Mouse (Mus musculus): ENCODE measurements around the gene Fbrsl1.

Gene Fbrsl1

GRCm38 (mm10) chr5:110363822-110364545 lies 84.3 kb downstream of the Fbrsl1 start:
- DNase-seq (ENCODE audit: low read depth in 1 of 2, low spot score in 2 of 2) = no peak

- peak in 1 of 2 experiments; percentile 15 for DNase-seq (ENCODE audit: low read depth in 1 of 2, low spot score in 2 of 2)
Measured at GRCm38 (mm10) chr5:110363179-110363821, 85.0 kb downstream of the Fbrsl1 start.

DNA sequence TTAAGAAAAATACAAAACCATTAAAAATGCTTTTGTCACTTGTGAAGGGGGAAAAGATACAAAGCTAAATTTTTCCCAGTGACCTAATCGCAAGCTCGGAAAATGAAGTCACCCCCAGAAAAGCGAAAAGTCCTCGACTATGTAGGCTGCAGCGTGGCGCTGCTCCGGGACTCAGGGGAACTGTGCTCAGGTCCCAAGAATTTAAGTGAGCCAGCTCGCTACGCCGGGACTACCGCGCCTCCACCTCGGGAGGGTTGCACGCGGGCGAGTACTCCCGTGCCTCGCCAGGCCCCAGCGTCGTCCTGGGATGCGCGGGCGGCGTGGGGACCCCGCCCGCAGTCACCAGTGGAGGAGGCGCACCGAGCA lies 85.5 kb downstream of the Fbrsl1 start:
- no peak for DNase-seq (ENCODE audit: low read depth in 1 of 2, low spot score in 2 of 2)

DNA sequence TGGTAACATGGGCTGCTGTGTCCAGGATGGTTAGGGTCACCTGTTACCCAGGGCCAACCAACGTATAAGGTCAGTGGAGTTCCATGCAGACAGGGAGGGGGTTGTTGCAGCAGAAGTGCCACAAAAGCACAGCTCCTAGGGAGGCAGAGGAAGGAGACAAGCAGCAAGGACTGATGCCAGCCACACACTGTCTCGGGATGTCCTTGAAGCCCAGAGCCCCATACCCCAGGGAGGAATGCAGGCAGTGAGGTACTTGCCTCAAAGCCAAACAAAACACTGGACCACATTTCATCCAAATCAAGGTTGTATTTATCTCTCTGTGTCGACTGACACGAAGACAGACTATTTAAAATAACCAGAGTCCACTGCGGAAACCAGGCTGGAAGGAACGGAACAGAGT lies 86.8 kb downstream of the Fbrsl1 start:
- DNase-seq (ENCODE audit: low read depth in 1 of 2, low spot score in 2 of 2) = no peak

- DNase-seq (ENCODE audit: low read depth in 1 of 2, low spot score in 2 of 2) = peak; percentile 36 to 57
Measured at GRCm38 (mm10) chr5:110357531-110358179, 90.6 kb downstream of the Fbrsl1 start.

DNA sequence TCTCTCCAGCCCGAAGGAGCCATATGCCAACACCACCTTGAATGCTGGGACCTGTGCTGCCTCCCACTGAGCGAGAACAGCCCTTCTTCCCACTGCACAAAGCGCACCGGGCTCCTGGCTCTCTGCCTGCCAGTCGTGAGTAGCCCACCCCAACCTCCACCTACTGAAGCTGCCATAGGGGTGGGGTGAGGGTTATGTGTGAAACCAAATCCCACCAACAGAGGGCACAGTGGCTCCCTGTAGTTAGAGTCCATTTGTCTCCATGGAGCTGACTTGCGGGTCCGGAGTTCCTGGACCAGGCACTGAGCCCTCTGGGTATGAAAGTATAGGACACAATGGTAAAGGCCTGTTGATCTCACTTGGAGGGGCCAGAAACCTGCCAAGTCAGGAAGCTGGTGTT lies 93.6 kb downstream of the Fbrsl1 start:
- DNase-seq (ENCODE audit: low read depth in 1 of 2, low spot score in 2 of 2) = no peak

DNA sequence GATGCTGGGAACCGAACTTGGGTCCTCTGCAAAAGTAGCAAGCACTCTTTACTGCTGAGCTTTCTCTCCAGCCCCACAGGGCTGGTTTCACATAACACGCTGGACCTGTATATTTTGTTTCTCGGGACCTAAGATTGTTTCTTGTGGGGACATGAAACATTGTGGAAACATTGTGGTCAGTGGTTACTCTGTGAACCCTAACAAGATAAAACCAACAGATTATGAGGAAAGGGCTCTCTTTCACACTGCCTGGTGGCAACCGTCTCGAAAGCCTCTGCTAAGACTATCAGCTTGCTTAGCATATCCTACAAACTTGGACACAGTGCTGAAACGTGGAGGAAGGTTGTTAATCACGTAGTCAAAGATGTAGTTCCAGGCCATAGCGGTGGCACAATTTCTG lies 101.3 kb downstream of the Fbrsl1 start:
- no peak for DNase-seq (ENCODE audit: low read depth in 1 of 2, low spot score in 2 of 2)

DNA sequence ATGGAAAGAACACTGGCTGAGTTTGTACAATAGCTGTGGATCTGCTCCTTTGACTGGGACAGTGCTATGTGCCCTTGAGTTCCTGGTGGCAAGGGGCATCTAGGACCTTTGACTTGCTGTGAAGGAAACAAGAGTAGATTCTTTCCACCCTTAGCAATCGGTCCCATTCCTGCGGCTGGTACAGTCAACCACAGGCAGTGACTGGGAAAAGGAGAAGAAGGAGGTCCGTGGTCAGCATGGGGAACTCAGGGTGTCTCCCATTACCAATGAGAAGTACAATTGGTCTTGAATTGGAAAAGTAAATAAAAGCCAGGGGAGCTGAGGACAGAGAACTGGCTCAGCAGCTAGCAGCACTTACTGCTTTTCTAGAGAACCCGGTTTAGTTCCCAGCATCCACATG lies 102.8 kb downstream of the Fbrsl1 start:
- DNase-seq (ENCODE audit: low read depth in 1 of 2, low spot score in 2 of 2) = no peak

DNA sequence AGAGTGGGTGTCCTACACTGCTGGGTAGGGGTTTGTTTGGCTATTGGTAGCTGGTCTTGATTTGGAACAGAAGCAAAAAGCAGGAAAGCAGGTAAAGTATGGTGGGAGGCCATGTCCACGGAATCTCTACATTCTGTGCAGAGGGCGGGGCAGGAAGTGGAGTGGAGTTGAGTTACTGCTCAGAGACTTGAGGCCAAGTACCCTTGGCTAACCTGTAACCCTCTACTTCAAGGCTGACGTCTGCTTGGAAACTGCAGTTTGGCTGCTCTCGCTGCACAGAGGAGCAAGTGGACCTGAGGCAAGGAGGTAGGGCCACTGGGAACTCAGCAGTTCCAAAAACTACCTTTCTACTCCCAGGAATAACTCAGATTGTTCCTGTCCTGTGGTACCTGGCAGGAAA lies 103.8 kb downstream of the Fbrsl1 start, which contains the start of gene Lrcol1:
Gene Lrcol1 (plus strand): TSS at position 207 of the 400 bp plus-strand sequence.
- no peak for DNase-seq (ENCODE audit: low read depth in 1 of 2, low spot score in 2 of 2)

- no peak for DNase-seq (ENCODE audit: low read depth in 1 of 2, low spot score in 2 of 2)
Measured at GRCm38 (mm10) chr5:110342648-110343284, 105.5 kb downstream of the Fbrsl1 start, which contains the start of gene P2rx2. Gene P2rx2 (minus strand): TSS chr5:110343212.

DNA sequence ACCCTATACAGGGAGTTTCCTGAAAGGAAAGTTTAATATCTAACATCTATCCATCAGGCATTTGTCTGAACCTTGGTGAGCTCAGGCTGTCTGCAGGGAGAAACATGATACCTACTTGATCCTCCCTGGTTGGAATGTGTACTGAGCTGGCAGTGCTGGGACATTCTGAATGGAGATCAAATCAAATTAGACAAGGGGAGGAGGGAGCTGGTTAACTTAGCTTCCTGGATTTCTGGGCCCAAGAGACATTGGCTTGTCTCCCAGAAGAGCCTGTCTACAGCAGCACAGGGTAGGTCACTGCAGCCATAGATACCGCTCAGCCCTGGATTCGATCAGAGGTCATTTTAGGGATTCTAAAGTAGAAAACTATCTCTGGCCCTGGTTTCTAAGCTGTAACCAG lies 109.5 kb downstream of the Fbrsl1 start:
- no peak for DNase-seq (ENCODE audit: low read depth in 1 of 2, low spot score in 2 of 2)

- DNase-seq (ENCODE audit: low read depth in 1 of 2, low spot score in 2 of 2) = no peak
Measured at GRCm38 (mm10) chr5:110330508-110330907, 117.8 kb downstream of the Fbrsl1 start.

GRCm38 (mm10) chr5:110313127-110313526 lies 135.2 kb downstream of the Fbrsl1 start:
- DNase-seq (ENCODE audit: low read depth in 1 of 2, low spot score in 2 of 2) = no peak
